Mouse (Mus musculus): ENCODE results near the gene Lrfn4.
A peak's percentile ranks its signal among the peaks of the same experiment; 100 is the strongest.

Gene Lrfn4

DNA sequence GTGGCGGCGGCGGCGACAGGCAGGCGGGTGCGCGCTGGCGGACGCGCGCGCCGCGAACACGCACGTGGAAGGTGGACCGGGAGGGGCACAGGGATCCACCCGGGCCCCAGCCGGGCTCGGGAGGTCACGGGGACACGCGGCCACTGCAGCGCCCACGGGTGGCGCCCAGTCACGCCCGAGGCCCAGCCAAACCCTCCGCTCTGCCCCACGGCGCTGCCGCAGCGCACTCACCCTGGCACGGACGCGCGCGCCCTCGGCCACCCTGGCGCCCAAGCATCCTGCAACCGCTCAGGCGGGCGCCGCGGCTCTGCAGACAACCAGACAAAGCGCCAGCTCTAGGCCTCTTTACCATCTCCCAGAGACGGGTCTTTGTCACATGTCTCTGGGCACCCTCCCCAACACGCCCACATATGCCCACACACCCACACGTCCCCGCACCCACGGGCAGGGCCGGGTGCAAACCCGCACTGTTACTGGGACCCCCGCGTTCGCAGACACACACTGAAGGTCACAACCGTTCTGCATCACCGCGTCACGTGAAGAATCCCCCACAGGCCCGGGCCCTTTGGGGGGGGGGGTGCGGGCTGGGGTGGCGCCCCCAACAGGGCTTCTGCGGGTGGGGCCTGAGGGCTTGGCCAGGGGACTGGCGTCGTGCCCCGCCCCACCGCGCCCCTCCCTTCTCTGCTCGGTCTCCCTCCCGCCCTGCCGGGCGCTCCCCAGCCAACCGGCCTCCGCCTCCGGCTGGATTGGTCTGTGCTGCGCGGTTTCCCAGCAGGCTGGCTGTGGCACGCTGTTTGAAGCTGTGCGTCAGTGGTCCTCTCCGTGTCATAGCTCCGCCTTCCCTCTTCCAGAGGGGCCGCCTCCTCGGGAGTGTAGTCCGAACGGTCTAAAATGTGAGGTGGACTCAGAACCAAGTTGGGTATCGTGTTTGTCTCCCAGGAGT is at the start of gene Lrfn4:
Gene Lrfn4 (minus strand): TSS at position 517 of the 943 bp plus-strand sequence.
- DNase-seq (ENCODE audit: low read depth, low spot score) = peak; percentile 96

DNA sequence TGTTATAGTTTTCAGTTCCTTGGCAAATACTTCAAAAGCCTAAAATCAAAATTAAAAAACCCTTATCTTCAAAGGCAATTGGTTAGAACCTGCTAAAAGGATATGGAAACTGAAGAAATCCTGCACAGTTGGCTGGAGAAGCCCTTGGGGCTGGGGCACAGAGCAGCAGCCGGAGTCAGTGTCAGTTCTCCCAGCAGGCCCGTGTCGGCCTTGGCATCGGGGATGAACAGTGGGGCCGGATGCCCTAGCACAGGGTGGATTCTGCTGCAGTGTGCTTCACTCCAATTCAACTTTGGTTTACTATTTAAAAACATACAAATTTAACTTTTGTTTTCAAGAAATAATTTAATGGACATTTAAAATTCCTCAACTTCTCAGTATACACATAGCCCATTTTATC is 42.7 kb upstream of the Lrfn4 start:
- no peak for DNase-seq (ENCODE audit: low read depth, low spot score)

DNA sequence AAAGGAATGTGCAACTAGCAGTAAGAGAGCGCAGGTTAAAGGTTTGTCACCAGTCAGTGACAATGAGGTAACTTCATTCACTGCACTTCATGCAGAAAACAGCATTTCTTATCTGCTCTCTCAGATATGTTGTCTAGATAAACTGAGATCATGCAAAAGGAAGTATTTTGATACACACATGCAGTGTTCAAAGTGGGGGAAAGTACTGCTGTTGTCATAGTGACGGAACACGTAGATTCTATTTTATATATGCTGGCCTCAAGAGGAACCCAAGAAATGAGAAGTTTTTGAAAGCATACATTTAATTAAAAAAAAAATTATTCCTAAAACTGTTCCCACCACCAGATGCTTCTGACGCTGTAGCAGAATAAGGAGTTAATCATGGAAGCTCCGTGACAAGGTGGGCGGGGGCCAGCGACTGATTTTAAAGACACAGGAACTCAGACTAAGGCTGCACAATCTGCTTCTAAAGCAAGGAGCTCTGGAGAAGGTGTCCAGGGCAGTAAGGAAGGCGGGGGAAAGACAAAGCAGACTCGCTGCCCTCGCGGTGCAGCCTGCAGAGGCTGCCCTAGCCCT is 31.5 kb upstream of the Lrfn4 start:
- DNase-seq (ENCODE audit: low read depth, low spot score) = no peak

DNA sequence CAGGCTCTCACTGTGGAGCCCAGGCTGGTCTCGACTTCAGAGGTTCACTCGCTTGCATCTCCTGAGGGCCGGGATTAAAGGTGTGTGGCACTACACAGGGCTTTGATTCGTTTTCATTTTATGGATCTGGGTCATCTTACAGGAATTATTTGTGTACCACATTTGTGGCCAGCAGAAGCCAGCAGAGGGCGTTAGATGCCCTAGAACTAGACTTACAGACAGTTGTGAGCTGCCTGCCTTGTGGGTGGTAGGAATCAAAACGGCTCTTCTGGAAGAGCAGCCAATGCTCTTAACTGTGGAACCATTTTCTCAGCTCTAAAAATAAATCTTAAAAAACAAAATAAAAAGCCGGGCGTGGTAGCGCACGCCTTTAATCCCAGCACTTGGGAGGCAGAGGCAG is 28.8 kb upstream of the Lrfn4 start:
- DNase-seq (ENCODE audit: low read depth, low spot score) = peak; percentile 46

DNA sequence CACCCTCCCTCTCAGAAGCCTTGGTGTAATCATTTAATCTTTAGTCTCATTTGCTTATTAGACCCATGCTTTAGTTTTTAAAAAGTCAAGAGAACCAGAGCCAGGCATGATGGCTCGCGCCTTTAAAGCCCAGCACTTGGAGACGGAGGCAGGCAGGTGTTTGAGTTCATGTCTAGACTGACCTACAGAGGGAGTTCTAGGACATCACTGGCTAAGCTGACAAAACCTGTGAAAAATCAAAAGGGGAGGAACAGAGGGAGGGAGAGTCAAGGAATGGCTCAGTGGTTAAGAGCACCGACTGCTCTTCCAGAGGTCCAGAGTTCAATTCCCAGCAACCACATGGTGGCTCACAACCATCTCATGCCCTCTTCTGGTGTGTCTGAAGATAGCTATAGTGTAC is 20.5 kb upstream of the Lrfn4 start:
- DNase-seq (ENCODE audit: low read depth, low spot score) = no peak

DNA sequence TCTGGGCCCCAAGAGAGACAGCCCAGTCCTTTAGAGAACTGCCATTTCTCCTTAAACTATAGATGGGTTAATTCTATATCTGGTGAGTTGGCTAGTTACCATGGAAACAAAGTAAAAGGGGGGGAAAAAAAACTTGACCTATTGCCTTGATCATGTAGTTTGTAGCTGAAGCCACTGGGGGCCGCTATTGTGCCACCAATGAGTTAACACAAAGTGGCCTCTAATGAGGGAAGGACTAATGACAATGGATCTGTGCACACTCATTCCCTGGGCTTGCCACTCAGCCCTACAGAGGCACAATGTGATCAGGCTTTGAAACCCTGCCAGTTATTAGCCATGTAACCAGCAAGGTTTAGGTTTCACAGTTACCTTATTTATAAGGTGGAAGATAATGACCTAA is 13.4 kb upstream of the Lrfn4 start:
- peak; percentile 84 for DNase-seq (ENCODE audit: low read depth, low spot score)

DNA sequence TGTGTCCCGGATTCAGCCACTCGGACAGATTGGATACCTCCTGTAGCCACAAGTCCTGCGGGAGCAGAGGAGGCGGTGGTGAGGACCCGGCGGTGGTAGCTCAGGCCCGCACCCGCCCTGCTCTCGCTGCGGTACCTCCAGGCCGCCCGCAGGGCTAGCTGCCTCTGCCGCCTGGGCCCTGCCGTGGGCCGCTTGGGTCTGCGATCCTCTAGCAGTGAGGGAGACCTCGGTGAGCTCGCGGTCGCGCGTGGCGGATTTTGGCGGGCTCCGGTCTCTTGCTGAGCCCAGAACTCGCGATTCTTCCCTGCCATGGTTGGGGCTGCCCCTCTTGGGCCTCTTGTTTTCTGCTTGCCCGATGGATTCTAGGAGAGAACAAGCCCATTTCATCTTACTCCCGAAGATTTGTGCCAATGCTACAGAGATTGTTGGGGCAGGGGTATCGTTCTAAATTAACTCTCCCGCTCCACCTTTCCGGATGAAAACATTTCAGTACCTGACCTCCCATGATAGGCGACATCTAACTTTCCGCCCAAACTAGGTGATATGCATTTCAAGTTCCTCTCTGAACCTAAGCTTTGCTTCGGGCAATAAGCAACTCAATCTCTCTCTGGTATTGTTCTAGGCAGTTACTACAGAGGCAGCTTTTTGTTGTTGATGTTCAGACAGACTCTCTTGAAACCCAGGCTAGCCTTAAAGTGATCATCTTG is 10.5 kb upstream of the Lrfn4 start:
- peak; percentile 58 for DNase-seq (ENCODE audit: low read depth, low spot score)

DNA sequence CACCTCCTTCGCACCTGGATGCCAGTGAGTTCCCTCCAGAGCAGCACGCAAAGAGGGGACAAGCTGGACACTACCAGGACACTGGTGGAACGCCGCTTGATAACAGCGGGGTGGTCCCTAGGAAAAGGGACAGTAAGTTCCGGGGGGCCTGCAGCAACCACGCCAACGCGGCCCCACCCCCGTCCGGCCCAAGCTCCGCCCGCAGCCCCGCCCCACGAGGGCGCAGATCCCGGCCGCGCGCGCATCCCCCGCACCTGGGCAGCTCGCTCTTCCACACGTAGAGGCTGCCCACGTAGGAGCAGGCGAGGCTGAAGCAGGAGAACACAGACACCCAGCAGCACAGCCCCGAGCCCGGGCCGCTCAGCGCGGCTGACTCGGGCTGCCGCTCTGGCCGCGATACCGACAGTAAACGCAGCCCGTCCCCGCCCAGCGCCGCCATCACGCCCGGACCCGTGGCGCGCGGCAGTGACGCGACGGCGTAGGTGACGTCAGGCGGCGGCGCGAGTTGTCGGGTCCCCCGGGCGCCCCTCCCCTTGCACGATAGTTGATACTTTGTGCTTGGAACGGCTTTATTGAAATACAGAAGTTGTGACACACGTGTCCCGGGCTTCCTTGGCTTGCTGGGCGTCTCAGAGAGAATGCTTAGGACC is 9.8 kb upstream of the Lrfn4 start, which contains the start of gene Rce1:
Gene Rce1 (minus strand): TSS at position 463 of the 650 bp plus-strand sequence.
- peak; percentile 88 for DNase-seq (ENCODE audit: low read depth, low spot score)

DNA sequence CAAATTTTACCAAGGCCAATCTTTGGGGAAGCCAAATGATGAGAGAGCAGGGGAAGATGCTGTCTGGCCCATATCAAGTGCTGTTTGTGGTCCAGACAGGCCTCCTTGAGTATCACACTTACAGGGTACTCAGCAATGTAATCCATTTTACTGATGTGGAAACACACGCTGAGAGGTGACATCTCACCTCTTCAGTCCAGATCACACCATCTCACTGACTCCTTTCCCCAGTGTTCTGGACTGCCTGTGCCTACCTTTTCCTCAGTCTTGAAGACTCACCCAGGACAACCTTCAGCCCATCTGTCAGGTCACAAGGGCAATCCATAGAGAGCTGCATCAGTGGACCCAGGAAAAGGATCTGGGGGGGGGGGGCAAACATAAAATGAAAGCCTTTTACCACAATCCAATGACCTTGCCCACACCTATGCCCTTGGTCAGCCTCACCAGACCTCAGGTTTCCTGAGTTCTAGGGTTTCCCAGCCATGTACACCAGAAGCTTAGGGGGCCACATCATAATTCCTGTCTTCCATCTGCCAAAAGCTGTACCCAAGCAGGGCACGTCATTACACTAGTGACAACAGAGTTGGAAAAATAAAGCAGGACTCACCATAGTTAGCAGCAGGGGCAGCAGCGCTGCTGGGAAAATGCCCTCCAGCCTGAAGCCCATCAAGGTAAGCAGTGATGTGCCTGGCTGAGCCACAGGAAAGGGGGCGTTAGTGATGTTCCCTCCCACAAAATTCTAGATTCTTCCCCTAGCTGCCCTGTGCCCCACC is 9.1 kb upstream of the Lrfn4 start:
- DNase-seq (ENCODE audit: low read depth, low spot score) = no peak

DNA sequence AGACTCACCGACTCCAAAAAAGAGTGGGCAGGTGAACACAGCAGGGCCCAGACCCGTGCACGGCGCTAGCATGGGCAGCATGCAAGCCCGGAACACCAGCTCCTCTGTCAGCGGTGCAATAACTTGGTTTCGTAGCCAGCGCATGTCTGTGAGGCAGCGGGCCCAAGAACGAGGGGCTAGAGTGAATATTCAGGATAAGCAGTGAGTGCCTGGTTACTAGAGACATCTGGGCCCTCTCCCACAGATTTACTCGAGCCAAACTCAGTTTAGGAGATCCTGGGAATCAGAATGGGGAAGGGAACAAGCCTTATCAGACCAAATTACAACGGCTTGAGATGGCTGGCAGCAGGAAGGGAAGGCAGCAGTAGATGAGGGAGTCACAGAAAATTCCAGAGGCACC is 8.5 kb upstream of the Lrfn4 start:
- no peak for DNase-seq (ENCODE audit: low read depth, low spot score)

DNA sequence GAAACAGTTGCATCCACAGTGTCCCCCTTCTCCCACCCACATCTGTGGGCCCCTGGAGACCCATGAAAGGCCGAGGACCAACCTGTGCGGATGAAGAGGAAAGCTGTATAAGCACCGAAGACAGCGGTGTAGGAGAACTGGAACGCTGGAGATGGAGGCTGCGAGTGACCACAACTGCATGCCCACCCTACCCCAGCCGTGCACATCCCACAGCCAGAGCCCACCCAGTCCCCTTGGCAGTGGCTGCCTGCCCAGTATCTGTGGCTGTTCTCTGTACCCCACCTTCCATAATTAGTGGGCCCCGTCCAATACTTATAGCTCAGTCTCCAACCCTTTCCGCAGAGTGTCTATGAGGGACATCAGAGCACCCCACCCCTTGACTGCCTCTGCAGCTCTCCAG is 8.0 kb upstream of the Lrfn4 start:
- no peak for DNase-seq (ENCODE audit: low read depth, low spot score)

DNA sequence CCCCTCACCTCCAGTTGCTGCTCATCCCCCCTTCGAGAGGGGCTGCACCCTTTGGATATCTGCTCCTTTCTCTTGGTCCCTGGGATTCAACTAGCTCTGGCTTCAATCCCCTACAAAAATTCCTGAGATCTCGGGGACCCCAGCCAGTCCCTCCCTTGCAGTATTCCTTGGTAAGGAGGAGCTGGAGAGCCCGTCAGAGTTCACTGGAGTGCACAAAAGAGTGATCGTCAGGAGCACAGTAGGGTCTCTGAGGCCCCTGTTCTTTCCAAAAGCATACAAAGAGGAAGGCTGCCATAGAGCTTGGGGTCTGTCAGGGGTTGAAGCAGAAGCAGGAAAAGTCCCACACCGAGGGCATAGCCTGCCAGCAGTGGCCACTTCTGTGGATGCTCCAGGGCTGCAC is 7.3 kb upstream of the Lrfn4 start:
- DNase-seq (ENCODE audit: low read depth, low spot score) = no peak

DNA sequence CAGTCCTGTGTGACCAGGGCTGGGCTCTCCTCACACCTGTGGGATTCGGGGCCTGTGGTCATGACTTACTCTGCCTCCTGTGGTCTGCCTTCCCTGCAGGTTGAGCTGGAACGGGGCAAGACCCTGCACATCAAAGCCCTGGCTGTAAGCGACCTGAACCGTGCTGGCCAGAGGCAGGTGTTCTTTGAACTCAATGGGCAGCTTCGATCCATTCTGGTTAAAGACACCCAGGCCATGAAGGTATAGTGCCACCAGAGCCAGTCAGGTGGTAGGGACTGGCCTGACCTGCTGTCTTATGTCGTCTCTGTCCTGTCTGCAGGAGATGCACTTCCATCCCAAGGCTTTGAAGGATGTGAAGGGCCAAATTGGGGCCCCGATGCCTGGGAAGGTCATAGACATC is 5.3 kb upstream of the Lrfn4 start:
- DNase-seq (ENCODE audit: low read depth, low spot score) = no peak

DNA sequence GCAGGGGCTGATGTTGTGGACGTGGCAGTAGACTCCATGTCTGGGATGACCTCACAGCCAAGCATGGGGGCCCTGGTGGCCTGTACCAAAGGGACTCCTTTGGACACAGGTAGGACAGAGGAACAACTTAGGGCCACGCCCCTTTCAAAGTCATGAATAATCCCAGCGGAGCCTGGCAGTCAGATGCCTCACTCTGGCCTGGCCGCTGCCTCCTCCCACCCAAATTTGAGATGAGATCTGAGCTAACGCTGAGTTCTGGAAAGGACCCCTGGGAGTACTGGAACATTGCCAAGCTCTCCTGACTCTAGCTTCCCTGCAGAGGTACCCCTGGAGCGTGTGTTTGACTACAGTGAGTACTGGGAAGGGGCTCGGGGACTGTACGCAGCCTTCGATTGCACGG is 4.0 kb upstream of the Lrfn4 start:
- no peak for DNase-seq (ENCODE audit: low read depth, low spot score)

DNA sequence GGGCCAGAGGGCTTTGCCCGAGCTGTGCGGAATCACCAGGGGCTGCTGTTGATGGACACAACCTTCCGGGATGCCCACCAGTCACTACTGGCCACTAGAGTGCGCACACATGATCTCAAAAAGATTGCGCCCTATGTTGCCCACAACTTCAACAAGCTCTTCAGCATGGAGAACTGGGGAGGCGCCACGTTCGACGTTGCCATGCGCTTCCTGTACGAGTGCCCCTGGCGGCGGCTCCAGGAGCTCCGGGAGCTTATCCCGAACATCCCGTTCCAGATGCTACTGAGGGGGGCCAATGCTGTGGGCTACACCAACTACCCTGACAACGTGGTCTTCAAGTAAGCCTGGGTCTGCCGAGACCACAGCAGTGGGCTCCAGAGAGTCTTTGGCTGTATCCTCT is 2.7 kb upstream of the Lrfn4 start:
- DNase-seq (ENCODE audit: low read depth, low spot score) = no peak

DNA sequence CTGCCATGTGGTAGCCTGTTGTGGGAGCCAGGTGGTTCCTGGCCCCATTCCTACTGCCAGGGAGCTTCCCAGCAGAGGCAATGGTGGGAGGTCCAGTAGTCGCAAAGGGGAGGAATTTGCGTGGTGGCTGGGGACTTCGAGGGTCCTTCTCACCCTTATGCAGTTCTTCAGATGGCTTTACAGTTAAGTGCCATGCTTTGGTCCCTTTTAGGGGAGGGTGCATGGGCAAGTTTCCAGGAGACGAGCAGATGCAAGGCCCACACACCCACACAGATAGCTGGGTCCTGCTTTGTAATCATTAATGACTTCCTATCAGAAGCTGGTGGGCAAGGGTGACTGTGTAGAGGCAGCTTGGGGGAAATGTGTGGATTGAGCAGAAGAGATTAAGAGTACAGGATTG is 1.1 kb upstream of the Lrfn4 start:
- DNase-seq (ENCODE audit: low read depth, low spot score) = no peak

DNA sequence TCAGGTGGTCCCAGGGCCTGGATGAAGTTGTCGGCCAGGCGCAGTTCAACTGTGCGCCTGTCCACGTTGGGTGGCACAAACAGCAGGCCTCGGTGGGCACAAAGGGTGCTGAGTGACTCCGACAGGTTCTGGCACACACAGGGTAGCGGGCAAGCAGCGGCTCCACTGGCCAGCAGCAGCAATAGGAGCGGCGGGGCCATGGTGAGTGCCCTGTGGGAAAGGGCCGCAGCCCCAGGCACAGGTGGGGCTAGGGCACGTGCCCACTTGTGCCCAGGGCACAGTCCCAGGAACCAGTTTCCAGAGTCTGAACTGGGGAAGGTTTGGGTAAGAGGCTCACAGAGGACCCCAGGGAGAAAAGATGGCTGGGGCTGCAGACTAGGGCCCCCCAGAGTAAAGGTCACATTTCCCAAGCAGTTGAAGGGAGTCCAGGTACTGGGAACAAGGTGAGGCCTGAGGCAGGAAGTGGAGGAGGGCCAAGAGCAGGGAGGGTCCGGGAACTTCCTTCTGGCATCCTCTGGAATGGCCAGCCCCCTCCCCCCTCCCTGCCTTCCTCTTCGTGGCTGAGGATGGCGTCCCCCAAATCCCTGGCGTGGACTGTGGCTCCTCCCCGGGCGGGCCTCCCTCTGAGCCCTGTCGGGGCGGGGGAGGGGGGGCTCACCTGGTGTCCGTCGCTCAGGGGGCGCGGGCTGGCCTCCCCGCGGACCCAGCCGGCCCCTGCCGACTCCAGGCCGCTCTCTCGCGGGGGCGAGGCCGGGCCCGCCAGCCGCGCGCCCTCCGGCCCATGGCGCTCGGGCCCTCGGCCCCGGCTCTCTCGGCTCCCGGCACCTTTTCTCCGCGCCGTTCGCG is 939 bp downstream of the Lrfn4 start:
- peak; percentile 34 for DNase-seq (ENCODE audit: low read depth, low spot score)

DNA sequence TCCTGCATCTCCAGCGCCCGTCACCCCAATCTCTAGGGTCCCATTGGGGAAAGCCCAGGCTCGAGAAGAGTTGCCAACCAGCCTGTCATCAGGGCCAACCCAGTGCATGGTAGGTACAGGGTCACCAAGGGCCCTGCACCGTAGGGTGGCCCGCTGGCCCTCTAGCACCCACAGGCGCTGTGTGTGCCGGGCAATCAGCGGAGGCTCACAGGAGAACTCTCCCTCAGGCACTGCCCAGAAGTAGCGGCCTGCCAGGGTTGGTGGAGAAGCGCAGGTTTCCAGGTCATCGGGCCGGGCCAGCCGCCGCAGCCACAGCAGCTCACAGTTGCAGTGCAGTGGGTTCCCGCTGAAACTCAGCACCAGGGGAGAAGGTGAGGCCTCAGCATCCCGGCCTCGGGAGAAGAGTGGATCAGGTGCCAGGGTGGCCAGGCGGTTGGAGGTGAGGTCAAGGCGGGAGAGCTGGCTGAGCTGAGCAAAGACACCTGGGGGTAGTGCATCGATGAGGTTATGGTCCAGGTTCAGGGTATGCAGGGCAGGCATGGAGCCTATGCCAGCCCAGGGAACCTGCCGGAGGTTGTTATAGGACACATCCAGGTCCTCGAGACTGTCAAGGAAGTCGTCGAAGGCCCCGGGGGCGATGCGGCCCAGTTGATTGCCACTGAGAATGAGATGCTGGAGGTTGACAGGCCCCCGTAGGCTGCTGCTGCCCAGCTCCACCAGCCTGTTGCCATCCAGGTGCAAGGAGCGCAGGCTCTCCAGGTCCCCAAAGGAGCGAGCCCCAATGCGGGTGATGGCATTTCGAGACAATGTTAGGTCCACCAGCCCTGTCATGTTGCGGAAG is 1.8 kb downstream of the Lrfn4 start:
- no peak for DNase-seq (ENCODE audit: low read depth, low spot score)

DNA sequence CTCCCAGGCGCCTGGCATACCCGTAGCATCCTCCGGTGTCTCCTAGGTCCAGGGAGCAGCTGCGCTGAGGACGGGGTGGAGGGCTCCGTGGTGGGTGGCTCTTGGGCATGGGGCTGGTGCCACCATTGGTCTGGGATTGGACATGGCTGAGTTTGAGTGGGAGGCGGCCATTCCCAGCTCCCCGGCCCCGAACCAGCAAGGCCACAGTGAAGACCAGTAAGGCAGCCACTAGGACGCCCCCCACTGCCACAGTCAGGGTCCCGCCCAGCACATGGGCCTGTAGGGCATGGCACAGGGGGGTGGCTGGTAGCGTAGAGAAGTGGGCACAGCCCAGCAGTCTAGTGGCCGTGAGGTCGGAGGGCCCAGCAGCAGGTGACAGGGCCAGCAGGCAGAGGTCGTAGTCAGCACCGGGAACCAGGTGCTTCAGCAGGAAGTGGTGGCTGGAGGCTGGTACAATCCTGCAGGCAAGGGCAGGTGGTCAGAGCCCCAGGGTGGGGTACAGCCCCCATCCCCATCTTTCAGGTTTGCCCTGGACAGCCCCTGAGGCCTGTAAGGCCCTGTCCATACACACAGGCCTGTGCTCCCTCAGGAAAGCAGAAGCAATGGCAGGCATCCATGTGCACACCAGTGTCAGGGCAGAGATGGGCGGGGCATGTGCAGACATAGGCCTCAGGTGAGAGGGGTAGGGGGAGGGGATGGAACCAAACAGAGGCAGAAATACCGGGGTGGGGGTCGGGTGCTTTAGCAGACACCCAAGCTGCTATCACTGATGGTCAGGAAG is 3.1 kb downstream of the Lrfn4 start:
- DNase-seq (ENCODE audit: low read depth, low spot score) = no peak
